Mouse (Mus musculus): ENCODE data around the gene Ctxn1.

- TF ChIP-seq CTCF (IDR thresholded peaks at IDR 0.05; ENCODE audit: low read depth, low read length) (no peak), GATA1 (IDR thresholded peaks at IDR 0.05; ENCODE audit: borderline replicate concordance, low read length) (no peak), GATA2 (IDR thresholded peaks at IDR 0.05; ENCODE audit: borderline replicate concordance, low read depth, low read length) (no peak)
Measured at GRCm38 (mm10) chr8:4212809-4213209, 46.3 kb downstream of the Ctxn1 start.

Data from G1E (cell line).